Mouse (Mus musculus): ENCODE data around the gene Sema4d.

DNA sequence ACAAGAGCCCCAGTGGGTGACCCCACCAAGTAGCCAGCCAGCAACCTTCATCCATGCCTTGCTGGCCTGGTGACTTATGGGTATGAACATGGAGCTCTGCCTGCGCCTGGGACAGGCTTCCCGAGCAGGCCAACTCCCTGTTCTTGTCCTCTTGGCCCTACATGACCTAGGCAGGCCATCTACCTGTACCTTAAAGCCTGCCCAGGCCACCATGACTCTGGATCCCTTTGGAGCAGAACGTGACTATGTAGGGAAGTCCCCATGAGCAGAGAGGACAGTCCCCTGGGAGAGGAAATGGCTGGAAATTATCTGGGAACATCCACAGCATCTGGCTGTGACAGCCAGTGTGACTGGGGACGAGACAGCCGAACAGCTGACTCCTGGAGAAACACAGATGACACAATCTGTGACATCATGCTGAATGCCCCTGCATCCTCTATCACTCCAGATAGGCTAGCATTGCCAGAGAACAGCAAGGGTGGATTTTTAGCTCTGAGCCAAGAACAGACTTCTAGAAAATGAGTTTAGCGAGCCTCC lies 15.7 kb downstream of the Sema4d start:
- no peak for TF ChIP-seq CTCF (IDR thresholded peaks at IDR 0.05; ENCODE audit: low read depth)
- TF ChIP-seq EP300 (optimal IDR thresholded peaks at IDR 0.05): no peak
